9 mouse cellular contexts compared by ENCODE assay signal in genomic region chr8:119885612-119886011, GRCm38 (mm10). TPM values are rescaled to one million over a fixed set of nuclear protein-coding genes. Genes with fewer than 3 reads are reported as not detected.
A peak's percentile ranks its signal among the peaks of the same experiment; 100 is the strongest.
DNase-seq lines count a peak whose midpoint lies in the region; ATAC-seq and TF ChIP-seq lines count a peak whose summit lies in the region.
"Had no signal": no experiment of that assay in that cellular context is flagged by ENCODE, and none has a peak within 500 bp of the region (broad histone marks: within the 10 kb centered on the region; RNA-seq: fewer than 3 reads in every experiment).

No protein-coding gene starts in this region.

- 0 out of 2 replicates have a peak overlapping the region, but pooled peaks have one; percentile 14 for H3K27ac ChIP-seq in intestine, embryonic 15.5 days
- 0 out of 2 replicates have a peak overlapping the region, but pooled peaks have one; percentile 7 for H3K27ac ChIP-seq in liver, embryonic 15.5 days (replicated peaks)
- no peak overlapping the region for H3K27ac ChIP-seq in thymus, adult 2 months (ENCODE audit: control insufficient read depth, insufficient read depth, low read length)

- no peak overlapping the region for H3K4me3 ChIP-seq in intestine, embryonic 15.5 days (replicated peaks)
- no peak overlapping the region for H3K4me3 ChIP-seq in liver, embryonic 15.5 days (replicated peaks)
- no peak overlapping the region for H3K4me3 ChIP-seq in thymus, adult 2 months (ENCODE audit: control insufficient read depth, insufficient read depth, low read length)

- ATAC-seq in Patski, result peak; percentile 88
- peak; percentile 86 for ATAC-seq in intestine, embryonic 15.5 days
- peak; percentile 80 for ATAC-seq in liver, embryonic 15.5 days (ENCODE audit: insufficient read depth)

- no peaks in the 10 kb centered on the region for H3K36me3 ChIP-seq in intestine, embryonic 15.5 days
- H3K36me3 ChIP-seq in liver, embryonic 15.5 days (replicated peaks), result no peaks in the 10 kb centered on the region
- no peaks in the 10 kb centered on the region for H3K36me3 ChIP-seq in thymus, adult 2 months (ENCODE audit: control insufficient read depth, insufficient read depth, low read length)

- H3K9me3 ChIP-seq in intestine, embryonic 15.5 days, result no peaks in the 10 kb centered on the region
- H3K9me3 ChIP-seq in liver, embryonic 15.5 days (replicated peaks), result no peaks in the 10 kb centered on the region

- no peak overlapping the region for H3K4me2 ChIP-seq in intestine, embryonic 15.5 days (replicated peaks)
- H3K4me2 ChIP-seq in liver, embryonic 15.5 days, result no peak overlapping the region

- WGBS in intestine, embryonic 15.5 days, result 24% methylated on average over 3 of the region's 3 CpGs
- 52% methylated on average over 3 of the region's 3 CpGs for WGBS in liver, embryonic 15.5 days (ENCODE audit: insufficient replicate concordance)
- 66% methylated on average over 3 of the region's 3 CpGs for WGBS in thymus, adult 2 months

- DNase-seq in 416B (ENCODE audit: low read depth), result peak; percentile 92
- DNase-seq in Patski (ENCODE audit: low read depth, low spot score), result peak; percentile 90
- DNase-seq in fibroblast of lung, adult 2 months (ENCODE audit: low read depth), result peak; percentile 61
- DNase-seq in urinary bladder, postnatal 36 days (ENCODE audit: low spot score in 2 of 2), result peak; percentile 37 to 63
- no peak for DNase-seq in B cell, adult 2 months
- no peak for DNase-seq in thymus, adult 2 months

- in situ Hi-C loops in Patski (cut with MboI; ENCODE audit: low pct_unique_long_range_greater_than_20kb), result no loop called here

- no peak overlapping the region for H3K9ac ChIP-seq in intestine, embryonic 15.5 days
- no peak overlapping the region for H3K9ac ChIP-seq in liver, embryonic 15.5 days

- no peaks in the 10 kb centered on the region for H3K27me3 ChIP-seq in Patski
- no peaks in the 10 kb centered on the region for H3K27me3 ChIP-seq in intestine, embryonic 15.5 days (replicated peaks)
- H3K27me3 ChIP-seq in liver, embryonic 15.5 days, result 0 out of 2 replicates have a peak, but pooled peaks cover 3% of the 10 kb centered on the region
- H3K27me3 ChIP-seq in thymus, adult 2 months (ENCODE audit: control insufficient read depth, insufficient read depth, low read length), result no peaks in the 10 kb centered on the region

- peaks cover 13% of the 10 kb centered on the region for H3K4me1 ChIP-seq in intestine, embryonic 15.5 days (replicated peaks)
- peaks cover 10% of the 10 kb centered on the region for H3K4me1 ChIP-seq in liver, embryonic 15.5 days (replicated peaks)
- H3K4me1 ChIP-seq in thymus, adult 2 months (replicated peaks; ENCODE audit: control insufficient read depth, insufficient read depth, low read length), result no peaks in the 10 kb centered on the region

- POLR2A ChIA-PET in Patski (lab: Charles Lee), result interaction anchor here (1.1 kb wide), 1 partner anchor 22 kb away, joined by 3 read pairs; no protein-coding TSS in a partner anchor

- TF ChIP-seq POLR2A in thymus, adult 2 months (IDR thresholded peaks at IDR 0.05; ENCODE audit: control insufficient read depth, extremely low read depth, insufficient read depth, low read length, poor library complexity), result no peak

- no peak for TF ChIP-seq CTCF in Patski (IDR thresholded peaks at IDR 0.05)
- no peak for TF ChIP-seq CTCF in thymus, adult 2 months (IDR thresholded peaks at IDR 0.05; ENCODE audit: borderline replicate concordance, control insufficient read depth, extremely low read depth, insufficient read depth, low read length, poor library complexity)

- CTCF ChIA-PET in Patski (lab: Charles Lee), result interaction anchor here (0.8 to 4.9 kb wide), 10 partner anchors 12 to 103 kb away, joined by 3 to 23 read pairs (median 4); no protein-coding TSS in a partner anchor

RNA-seq across cellular contexts. Expression of gene Klhl36, which starts 23.5 kb away (rescaled TPM):
- 8.6 TPM for polyA plus RNA-seq in Patski (2021)
- 12.4 and 13.8 TPM in 2 replicates for polyA plus RNA-seq in intestine, embryonic 15.5 days (2015; fragmentation: Nextera tagmentation; extraction: Ambion mirVana)
- 3.9 and 4.3 TPM in 2 replicates for polyA plus RNA-seq in liver, embryonic 15.5 days (2015; fragmentation: Nextera tagmentation; extraction: Ambion mirVana)
- polyA plus RNA-seq in thymus, adult 2 months (2012; rRNA removed), result 41.8 and 51.0 TPM in 2 replicates

RNA-seq across cellular contexts. Expression of gene Usp10, which starts 24.5 kb away (rescaled TPM):
- polyA plus RNA-seq in Patski (2021), result 107 TPM
- polyA plus RNA-seq in intestine, embryonic 15.5 days (2015; fragmentation: Nextera tagmentation; extraction: Ambion mirVana), result 123 and 136 TPM in 2 replicates
- 76.7 and 91.5 TPM in 2 replicates for polyA plus RNA-seq in liver, embryonic 15.5 days (2015; fragmentation: Nextera tagmentation; extraction: Ambion mirVana)
- 126 and 149 TPM in 2 replicates for polyA plus RNA-seq in thymus, adult 2 months (2012; rRNA removed)

RNA-seq across cellular contexts. Expression of gene Gm20388, which starts 25.0 kb away (rescaled TPM):
- 86.7 TPM for polyA plus RNA-seq in Patski (2021)
- polyA plus RNA-seq in intestine, embryonic 15.5 days (2015; fragmentation: Nextera tagmentation; extraction: Ambion mirVana), result 3.0 TPM in 1 of 2 replicates, not detected in the other
- polyA plus RNA-seq in liver, embryonic 15.5 days (2015; fragmentation: Nextera tagmentation; extraction: Ambion mirVana), result 3.0 TPM in 1 of 2 replicates, not detected in the other
- polyA plus RNA-seq in thymus, adult 2 months (2012; rRNA removed), result 89.2 and 103 TPM in 2 replicates
- polyA plus RNA-seq: limb, embryonic 11.5 days had no signal

RNA-seq across cellular contexts. Expression of gene Cotl1, which starts 45.3 kb away (rescaled TPM):
- polyA plus RNA-seq in Patski (2021), result 33.3 TPM
- 152 and 167 TPM in 2 replicates for polyA plus RNA-seq in intestine, embryonic 15.5 days (2015; fragmentation: Nextera tagmentation; extraction: Ambion mirVana)
- polyA plus RNA-seq in liver, embryonic 15.5 days (2015; fragmentation: Nextera tagmentation; extraction: Ambion mirVana), result 31.9 and 33.3 TPM in 2 replicates
- 428 and 476 TPM in 2 replicates for polyA plus RNA-seq in thymus, adult 2 months (2012; rRNA removed)

Comparison
In these comparisons a context has a peak if more than half of its experiments do, and no peak if none do; other contexts are left out.
1. DNase-seq: peak in 416B (single experiment), Patski (single experiment), fibroblast of lung, adult 2 months (single experiment) and urinary bladder, postnatal 36 days (2 of 2); none in B cell, adult 2 months (0 of 2) and thymus, adult 2 months (single experiment).
2. RNA of gene Gm20388, which starts 25.0 kb away (polyA plus RNA-seq): 89.2 to 103 TPM in thymus, adult 2 months and 86.7 TPM in Patski (single experiment); 3.0 TPM in intestine, embryonic 15.5 days and 3.0 TPM in liver, embryonic 15.5 days; every median in the first group is over 10 times any median in the second.
3. Peak in every context shown above with its lines, with median percentiles within 50 percentile points of each other: ATAC-seq.